Mouse (Mus musculus) mature B cell (primary cell): ENCODE data around the gene Smoc1.

ENCODE experiments used
- in situ Hi-C: fragments of 300-500 bp; cut with MboI; formaldehyde crosslinking; loops from 2 replicates; pipeline ENCODE4 v1.14.3; 2019

Gene Smoc1

DNA sequence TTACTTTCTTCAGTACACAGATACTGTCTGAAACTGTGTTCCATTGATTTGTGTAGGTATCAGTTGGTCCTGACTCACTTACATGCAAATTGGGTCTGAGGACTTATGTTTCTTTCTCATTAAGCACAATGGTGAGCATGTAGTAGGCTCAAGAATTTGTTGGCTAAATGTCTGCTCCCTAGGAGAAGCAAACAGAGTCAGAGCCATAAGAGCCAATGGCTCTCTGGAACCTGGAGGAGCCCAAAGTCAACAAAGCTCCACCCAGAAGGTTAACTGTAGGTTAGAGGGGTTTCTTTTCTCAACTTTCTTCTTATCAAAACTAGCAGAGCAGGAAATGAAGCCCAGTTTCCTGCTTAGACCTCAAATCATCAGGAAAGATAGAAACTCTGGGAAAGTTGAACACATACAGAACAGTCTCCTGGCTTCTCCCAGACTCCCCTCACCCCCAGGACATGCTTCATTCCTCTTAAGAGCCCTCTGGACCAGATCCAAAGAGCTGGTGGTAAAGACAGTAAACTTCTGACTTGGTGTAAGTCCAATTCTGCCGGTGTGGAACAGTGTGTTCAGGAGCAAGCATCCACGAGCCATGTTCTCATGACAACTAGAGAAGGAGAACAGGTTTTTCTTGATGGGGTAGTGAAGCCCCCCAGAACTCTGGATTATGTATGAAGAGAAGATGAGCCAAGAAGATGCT, 51.5 kb downstream of the Smoc1 start:
- in situ Hi-C loops, result no loop called here

DNA sequence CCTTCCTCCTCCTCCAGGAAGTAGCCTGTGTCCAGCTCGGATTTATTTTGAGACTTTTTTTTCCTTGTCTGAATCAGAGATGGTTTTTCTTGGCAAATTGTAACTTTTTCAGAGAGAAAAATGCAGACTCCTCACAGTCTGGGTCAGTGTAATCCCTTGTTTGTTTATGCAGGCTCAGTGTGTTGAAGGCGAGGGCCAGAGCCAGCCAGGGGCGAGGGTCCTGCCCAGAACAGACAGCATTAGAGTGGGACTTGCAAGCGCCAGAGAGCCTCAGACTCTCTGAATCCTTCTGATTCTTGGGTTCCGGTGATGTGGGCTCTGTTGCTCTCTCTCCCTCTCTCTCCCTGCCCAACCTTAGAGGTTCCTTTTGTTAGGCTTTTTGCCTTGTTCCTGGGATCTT, 53.7 kb downstream of the Smoc1 start:
- in situ Hi-C loops, result no loop called here

DNA sequence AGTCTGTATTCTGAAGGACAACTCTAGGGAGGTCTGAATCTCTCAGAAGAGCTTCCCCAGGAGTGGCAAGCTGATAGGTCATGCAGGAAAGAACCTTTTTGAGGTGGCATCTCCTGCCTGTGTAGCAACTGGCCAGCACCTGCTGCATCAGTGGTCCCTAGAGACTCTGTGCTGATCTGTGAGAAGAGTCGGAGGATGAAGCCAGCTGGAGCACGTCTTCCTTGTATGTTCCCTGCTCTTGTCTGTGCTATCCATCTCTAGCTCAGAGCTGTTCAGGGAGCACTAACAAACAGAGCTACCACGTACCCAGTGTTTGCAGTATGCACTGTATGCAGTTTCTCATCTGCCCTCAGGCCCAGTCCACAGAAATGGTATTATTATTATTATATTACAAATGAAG, 54.4 kb downstream of the Smoc1 start:
- in situ Hi-C loops, result no loop called here

DNA sequence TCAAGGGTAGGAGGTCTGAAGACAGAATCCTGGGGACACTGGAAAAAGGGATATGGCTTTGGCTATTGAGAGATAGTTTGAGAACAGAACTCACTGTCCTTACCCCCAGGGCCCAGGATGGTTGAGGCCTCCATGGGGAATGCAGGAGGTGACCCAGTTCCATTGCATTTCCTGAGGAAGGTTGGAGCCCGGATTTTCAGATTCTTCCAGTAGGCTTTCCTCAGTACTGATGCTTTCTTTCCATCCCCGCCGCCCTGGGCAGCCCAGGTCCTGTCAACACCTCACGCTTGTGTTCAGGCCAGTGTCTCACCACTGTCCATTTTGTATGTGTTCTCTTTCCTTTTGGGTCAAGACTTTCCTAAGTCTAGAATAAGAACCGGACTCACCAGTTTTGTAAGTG, 56.5 kb downstream of the Smoc1 start:
- in situ Hi-C loops, result no loop called here

DNA sequence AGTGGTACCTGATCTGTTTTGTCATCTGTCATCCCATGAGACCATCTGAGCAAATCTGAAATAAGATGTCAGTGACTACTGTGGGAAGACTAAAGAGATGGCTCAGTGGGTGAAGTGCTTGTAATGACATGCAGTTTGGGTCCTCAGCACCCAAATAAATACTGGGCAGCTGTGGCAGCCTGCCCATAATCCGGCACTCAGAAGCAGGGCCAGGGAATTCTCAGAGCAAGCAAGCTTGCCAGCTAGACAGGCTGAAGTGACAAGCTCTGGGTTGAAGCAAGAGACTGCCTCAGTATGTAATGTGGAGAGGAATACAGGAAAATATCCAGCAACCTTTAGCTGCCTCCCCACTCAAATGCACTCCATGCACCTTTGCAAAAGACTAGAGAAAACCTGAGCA, 58.6 kb downstream of the Smoc1 start:
- in situ Hi-C loops, result no loop called here

DNA sequence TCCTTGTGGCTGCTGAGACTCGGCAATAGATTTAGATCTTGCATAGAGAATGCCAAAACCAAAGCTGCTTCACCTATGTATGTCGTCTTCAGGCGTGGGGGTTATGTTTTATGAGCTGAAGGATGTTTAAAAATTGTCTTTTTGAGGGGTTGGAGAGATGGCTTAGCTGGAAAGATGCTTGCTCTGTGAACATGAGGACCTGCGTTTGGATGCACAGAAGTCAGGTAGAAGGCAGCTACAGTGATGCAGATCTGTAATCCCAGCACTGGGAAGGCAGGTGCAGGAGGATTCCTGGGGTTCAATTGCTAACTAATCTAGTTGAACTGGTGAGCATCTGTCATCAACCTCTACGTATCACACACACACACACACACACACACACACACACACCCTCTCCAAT, 61.5 kb downstream of the Smoc1 start:
- in situ Hi-C loops, result no loop called here

DNA sequence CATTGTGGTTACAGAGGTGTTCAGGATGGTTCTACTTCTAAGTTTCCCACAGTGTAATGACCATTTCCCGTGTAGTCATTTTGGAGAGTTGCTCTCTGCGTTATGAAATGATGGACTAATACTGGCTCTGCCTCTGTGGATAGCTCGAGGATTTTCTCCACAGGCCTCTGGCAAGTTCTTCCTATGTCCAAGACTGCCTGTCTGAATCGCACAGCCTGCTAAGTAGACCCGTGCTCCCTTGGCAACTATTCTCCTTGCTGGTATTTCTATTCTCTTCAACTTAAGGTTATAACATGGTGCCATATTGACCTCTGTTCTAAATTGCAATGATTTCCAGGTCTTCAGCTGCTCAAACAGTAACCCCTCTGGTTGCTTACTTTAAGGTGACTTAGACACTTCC, 65.0 kb downstream of the Smoc1 start:
- in situ Hi-C loops, result no loop called here

DNA sequence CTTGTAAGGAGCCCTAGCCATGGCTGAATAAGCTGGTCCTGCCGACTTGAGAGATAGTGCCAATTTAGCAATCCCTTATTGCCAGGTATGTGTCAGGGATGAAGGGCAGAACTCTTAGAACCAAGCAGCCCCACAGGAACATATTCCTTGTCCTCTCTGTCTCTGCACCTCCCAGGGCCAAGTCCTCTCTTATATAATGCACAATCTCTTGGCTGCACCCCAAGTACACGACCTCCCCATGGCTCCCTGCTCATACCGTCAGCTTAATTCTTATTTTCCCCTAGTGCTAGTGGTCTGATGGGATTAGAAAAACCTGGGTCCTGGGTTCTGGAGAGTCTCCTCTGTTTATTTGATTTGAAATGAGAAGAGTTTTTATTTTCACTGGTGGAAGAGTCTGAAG, 66.0 kb downstream of the Smoc1 start:
- in situ Hi-C loops, result no loop called here

DNA sequence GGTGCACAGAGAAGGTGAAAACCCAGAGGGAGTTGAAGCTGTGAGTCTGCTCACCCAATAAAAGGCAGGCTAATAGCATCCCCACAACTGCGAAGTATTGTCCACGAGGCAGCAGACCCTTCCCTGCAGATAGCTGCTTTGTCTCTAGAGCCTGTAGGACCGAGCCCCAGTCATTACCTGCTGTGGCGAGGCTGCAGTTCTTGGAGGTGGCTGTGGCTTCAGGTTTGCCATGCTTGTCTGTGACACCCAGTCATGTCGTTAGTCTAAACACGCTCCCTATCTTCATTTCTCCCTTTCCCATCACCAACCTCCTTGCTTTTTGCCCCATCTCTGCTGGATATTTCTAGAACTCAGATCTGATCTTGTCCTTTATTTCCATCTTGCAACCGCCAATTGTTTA, 66.6 kb downstream of the Smoc1 start:
- in situ Hi-C loops, result no loop called here

DNA sequence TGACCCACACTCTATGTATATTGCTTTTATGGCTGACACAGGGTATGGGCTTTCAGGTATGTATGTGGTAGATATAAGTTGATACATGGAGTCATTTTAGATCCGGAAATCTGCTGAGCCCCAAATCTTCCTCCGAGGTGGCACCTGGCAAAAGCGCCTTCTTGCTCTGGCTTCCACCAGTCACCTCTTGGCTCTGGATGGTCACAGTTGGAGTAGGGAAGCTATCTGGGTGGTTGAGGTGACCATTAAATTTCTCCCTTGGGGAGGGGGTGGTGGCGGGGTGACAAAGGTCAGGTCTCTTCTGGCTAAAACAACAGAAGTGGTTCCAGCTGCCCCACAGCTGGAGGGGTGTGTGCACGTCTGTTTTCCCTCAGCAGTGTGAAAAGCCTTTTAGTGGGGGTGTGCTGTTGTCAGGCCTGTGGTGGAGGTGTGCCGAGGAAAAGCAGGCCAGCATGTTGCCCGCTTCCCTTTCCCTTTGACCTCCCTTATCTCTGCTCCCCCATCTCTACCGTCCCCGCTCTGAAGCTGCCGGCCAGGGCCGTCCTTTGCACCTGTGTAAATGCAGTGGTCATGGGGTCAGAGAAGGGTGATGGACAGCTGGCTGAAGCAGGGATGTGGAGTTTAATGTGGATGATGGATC, 68.3 kb downstream of the Smoc1 start:
- in situ Hi-C loops, result no loop called here

DNA sequence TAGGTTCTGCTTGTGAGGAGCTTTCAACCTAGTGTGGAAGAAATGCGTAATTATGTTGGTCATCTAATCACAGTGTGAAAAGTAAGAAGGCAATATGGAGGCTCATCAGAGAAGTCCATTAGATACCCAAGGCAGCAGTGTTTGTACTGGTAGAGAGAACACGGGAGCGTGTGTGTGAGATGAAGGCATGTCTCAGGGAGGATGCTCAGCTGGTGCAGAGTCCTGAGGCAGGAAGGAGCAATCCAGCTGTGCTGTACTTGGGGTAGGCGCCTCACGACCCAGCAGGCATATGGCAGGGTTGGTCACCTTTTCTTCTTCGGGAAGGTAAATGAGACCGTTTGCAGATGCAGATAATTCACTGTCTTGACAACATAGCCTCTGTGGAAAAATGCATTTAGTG, 70.7 kb downstream of the Smoc1 start:
- in situ Hi-C loops, result no loop called here

DNA sequence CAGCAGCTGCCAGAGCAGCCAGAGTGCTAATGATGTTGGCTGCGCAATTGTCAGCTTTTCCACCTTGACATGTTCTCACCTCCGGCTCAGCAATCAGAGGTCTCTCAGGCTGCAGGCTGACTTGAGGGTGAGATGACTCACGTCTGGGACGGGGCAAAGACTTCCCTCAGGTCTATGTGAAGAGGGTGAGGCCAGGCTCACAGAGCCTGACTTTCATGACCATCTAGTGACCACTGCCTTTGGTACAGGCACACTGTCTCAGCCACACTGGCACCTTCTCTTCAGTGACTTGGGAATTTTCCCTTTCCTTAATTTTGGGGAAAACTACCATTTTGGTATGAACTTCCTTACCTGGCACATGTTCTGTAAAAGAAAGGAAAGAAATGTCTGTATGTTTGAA, 71.1 kb downstream of the Smoc1 start:
- in situ Hi-C loops, result no loop called here

DNA sequence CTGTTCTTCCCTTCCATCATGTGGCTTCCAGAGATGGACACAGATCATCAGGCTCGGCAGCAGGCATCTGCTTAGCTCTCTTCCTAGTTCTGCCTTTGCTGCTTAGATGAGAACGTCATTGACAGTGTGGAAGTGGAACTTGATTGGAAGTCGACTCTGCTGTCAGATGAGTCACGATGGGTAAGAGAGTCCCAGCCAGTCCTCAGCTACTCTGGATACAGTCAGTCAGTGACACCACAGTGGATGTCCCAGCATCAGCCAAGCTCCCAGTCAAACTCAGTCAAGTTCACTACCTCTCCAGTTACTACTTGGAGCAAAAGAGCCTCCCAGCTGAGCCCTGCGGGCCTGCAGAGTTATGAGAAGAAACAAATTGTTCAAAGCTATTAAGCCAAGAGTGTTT, 72.6 kb downstream of the Smoc1 start:
- in situ Hi-C loops, result no loop called here

DNA sequence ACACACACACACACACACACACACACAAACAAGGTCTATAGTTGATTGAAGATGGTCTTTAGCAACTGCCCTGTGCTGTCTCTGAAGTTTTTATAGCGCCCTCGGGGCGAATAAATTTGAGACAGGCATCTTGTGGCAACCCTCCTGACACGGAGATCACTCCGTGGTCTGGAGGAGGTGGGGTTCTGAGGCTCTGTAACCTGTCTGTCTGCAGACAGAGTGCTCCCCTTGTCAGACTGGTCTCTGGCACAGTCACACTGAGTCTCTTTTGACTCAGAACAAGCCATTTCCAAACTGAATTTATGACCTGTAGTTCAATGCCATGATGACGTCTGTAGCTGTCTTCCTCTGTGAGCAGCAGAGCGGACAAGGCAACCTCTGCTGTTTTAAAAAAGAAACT, 75.1 kb downstream of the Smoc1 start:
- in situ Hi-C loops, result no loop called here

DNA sequence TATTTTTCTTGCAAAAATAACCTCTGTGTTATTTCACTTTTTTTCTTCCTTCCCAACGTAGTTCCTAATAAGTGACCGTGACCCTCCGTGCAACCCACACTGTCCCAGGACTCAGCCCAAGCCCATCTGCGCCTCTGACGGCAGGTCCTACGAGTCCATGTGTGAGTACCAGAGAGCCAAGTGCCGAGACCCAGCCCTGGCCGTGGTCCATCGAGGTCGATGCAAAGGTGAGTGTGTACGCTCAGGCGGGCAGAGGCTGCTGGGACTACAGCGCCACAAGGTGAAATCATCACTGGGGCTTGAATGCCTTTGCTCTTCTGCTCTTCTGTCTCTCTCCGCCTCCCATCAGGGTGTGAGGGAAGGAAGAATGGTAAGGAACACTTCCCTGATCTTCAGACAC, 77.9 kb downstream of the Smoc1 start:
- in situ Hi-C loops, result no loop called here

DNA sequence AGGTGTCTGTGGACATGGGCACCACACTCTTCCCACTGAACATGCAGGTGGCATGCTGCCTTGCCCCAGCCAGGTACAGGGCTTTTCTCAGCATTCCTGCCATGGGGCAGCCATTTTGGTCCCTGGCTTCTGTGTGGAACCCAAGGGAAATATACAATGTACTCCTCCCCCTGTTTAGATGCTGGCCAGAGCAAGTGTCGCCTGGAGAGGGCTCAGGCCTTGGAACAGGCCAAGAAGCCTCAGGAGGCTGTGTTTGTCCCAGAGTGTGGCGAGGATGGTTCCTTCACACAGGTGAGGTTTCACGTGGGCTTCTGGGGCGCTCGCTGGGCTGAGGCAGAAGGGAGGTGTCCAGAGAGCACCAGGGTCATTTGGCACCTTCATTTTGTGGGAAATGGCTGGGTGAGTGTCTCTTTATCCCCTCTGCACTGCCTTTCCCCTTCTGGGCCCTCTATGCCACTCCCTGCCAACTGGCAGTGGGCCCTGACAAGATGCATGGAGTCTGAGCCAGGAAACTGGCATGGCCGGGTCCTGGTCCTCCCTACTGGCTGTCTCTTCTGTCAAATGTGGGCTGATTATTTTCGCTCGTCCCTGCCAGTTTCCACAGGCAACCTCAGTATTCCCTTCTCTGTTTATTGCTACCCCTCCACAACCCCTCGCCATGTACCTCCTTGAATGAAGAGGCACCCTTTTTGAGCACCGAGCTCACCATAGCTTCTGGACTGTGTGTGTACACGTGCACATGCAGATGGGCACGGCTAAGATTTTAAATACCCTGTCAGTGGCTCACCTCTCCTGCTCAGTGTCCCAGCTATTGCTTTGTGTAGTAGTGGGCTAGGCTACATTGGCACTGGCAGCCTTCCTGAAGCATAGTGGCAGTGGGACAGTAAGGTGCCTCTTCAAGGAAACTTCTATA, 79.4 kb downstream of the Smoc1 start:
- in situ Hi-C loops, result no loop called here

DNA sequence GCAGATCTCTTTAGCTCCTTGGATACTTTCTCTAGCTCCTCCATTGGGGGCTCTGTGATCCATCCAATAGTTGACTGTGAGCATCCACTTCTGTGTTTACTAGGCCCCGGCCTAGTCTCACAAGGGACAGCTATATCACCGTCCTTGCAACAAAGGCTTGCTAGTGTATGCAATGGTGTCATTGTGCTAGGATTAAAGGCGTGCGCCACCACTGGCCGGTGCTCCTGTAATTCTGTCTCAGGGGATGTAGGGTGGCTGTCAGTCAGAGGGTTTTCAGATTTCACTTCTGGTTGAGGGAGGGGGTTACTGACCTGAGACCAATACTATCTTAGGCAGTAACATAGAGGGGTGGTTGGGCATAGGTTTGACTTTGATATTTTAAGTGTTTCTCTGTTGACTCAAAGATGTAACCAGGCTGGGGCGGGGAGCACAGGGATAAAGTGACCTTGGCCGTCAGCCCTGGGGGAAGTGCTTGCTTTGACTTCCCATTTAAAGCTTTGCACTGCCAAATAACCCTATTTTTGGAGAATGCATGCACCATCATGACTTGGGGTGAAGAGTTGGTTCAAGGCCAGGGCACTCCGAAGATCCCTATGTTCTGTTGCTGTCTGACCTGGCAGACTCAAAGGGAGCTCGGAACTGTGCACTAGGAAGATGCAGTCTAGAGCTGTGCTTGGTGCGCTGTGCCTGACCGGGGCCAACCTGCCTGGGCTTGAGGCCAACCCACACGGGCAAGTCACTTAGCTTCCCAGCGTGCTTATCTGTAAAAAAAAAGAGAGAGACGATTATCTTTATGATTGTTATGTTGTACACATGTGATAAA, 80.9 kb downstream of the Smoc1 start:
- in situ Hi-C loops, result no loop called here

DNA sequence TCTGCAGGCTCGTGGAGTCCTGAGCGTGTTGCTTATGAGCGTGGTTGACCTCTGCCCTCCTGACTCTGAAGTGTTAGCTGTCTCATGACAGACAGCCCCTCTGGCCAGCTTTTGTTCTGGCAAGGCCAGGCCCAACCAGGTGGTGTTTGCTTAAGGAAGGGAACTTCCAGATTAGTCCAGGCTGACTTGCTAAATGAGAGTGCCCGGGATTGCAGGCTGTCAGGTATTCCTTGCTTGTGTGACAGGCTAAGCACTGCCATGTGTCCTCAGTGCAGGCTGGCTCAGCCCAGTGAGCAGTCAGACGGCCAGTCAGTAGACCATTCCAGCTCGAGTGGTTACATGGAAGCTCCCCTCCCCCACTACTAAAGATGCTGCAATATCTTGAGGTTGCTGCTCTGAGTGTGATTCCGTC, 82.0 kb downstream of the Smoc1 start:
- in situ Hi-C loops, result no loop called here

DNA sequence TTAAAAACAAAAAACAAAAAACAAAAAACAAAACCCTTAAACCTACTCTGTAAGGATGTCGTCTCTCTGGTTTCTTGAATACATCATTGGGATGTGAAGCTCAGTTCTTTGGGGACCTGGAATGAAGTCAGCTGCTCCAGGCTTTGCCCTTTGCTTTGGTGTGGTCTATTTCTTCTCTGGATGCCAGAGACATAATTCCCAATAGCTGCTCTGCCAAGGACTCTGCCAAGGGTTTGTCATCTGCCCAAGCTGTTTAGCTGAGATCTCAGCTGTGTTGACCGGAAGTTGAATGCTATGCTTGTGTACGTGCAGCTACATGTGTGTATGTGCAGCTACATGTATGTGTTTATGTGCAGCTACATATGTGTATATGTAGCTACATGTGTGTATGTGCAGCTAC, 83.4 kb downstream of the Smoc1 start:
- in situ Hi-C loops, result no loop called here

DNA sequence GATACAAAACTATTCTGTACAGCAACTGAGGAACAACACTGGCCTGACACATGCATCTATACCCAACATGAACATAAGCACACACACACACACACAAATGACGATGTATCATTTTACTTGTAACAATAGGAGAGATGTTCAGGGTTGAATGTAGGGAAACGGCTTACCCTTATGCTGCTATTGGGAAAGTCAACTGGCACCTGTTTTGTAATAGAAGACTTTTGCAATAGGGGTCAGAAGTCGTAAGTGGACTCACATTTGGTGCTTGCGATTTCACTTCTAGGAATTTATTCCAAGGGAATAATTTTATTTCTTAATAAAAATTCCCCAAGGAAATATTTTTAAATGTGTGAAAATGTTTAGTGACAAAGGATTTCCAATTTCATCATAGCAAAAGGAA, 85.7 kb downstream of the Smoc1 start:
- in situ Hi-C loops, result no loop called here

DNA sequence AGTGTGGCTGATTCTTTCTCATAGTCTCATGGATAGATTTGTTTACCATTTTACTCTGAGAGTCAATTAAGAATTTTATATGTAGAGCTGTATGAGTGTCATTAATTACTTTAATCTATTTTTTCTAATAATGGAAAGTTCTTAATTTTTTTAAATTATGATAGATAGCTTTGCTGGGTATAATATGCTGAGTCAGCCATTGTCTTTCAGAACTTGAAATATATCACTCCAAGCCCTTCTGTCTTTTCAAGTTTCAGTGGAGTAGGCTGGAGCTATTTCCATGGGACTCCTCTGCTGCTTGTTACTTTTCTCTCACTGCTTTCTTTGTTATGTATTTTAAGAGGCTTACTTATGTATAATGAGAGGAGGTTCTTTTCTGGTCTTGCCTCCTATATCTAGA, 93.7 kb downstream of the Smoc1 start:
- in situ Hi-C loops, result no loop called here

DNA sequence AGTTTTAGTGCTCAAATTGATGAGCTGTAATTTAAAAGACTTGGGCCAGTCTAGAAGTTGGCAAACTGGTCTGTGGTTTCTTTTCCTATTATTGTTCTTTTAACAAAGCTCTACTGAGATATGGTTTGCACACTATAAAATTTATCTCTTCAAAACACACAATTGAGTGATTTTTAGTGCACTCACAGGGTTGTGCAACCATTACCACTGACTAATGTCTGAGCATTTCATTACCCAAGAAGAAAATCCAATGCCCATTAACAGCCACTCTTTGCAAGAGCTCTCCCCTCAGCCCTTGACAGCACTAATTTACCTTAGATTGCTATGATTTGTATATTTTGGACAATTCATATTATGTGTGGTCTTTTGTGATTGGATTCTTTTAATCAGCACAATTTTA, 97.2 kb downstream of the Smoc1 start:
- in situ Hi-C loops, result no loop called here
